Mouse (Mus musculus) heart, embryonic 11.5 days (tissue): Measurements from ENCODE around the gene Fam205c. TPM values are rescaled to one million over a fixed set of nuclear protein-coding genes. Genes with fewer than 3 reads are reported as not detected.

Source experiments
- polyA plus RNA-seq: library from polyadenylated mRNA; unstranded; fragments of >200 nt; fragmentation: Nextera tagmentation; extraction: Ambion mirVana; gene quantifications from 2 replicates; pipeline ENCODE4 v1.2.1, GENCODE M21; 2014

Fam205c gene
- polyA plus RNA-seq, 1 experiment from 2014 or later: 0.46 TPM

Other genes starting within 250 kb of the Fam205c start
- 0.23 TPM in 1 of 2 replicates, not detected in the other for gene Gm2564, start 244.5 kb downstream of the Fam205c start, polyA plus RNA-seq
- gene Ccl27b, start 219.0 kb downstream of the Fam205c start, polyA plus RNA-seq: not detected in 2 replicates
- gene Il11ra2, start 212.3 kb downstream of the Fam205c start, polyA plus RNA-seq: not detected in 2 replicates
- not detected in 2 replicates for gene 4930578G10Rik, start 138.7 kb downstream of the Fam205c start, polyA plus RNA-seq
- gene Ccl19, start 117.7 kb downstream of the Fam205c start, polyA plus RNA-seq: not detected in 2 replicates
- gene Ccl21a, start 100.2 kb downstream of the Fam205c start, polyA plus RNA-seq: 0.89 and 1.6 TPM in 2 replicates
- gene Fam205a1, start 20.3 kb downstream of the Fam205c start, polyA plus RNA-seq: not detected in 2 replicates
- 0.13 TPM in 1 of 2 replicates, not detected in the other for gene Gm12394, start 17.5 kb downstream of the Fam205c start, polyA plus RNA-seq
- gene Phf24, start 42.4 kb upstream of the Fam205c start, polyA plus RNA-seq: 1.9 and 2.4 TPM in 2 replicates
- gene Dnajb5, start 75.6 kb upstream of the Fam205c start, polyA plus RNA-seq: 11.8 and 12.9 TPM in 2 replicates
- gene 1700022I11Rik, start 95.4 kb upstream of the Fam205c start, polyA plus RNA-seq: 0.36 and 0.69 TPM in 2 replicates
- 472 and 544 TPM in 2 replicates for gene Vcp, start 126.3 kb upstream of the Fam205c start, polyA plus RNA-seq
- gene Fancg, start 136.3 kb upstream of the Fam205c start, polyA plus RNA-seq: 11.0 and 11.5 TPM in 2 replicates
- 13.2 and 13.6 TPM in 2 replicates for gene Pigo, start 151.6 kb upstream of the Fam205c start, polyA plus RNA-seq
- gene Stoml2, start 157.5 kb upstream of the Fam205c start, polyA plus RNA-seq: 251 and 255 TPM in 2 replicates
- gene Fam214b, start 172.0 kb upstream of the Fam205c start, polyA plus RNA-seq: 10.8 and 11.4 TPM in 2 replicates
- 9.3 TPM in 2 replicates for gene Unc13b, start 184.7 kb upstream of the Fam205c start, polyA plus RNA-seq